Mouse (Mus musculus) liver, embryonic 12.5 days (tissue): ENCODE results near the gene Lrrc8a. TPM values are rescaled to one million over a fixed set of nuclear protein-coding genes. Genes with fewer than 3 reads are reported as not detected.

ENCODE experiments used
- ATAC-seq: fragments of 200-750 bp; cut with Nextera tagmentation; 2 replicates; pipeline ENCODE4 v1.8.0; 2017; ENCODE audit warnings: moderate number of reproducible peaks, mild to moderate bottlenecking, moderate library complexity
- H3K27ac ChIP-seq: fragments of 300-500 bp; sonication (generic); 2 replicates; pipeline ENCODE4 v1.5.1; 2016; ENCODE audit warnings: mild to moderate bottlenecking
- H3K27me3 ChIP-seq: fragments of 300-500 bp; sonication (generic); replicated peaks from 2 replicates; pipeline ENCODE4 v1.6.1; 2016; ENCODE audit warnings: mild to moderate bottlenecking, moderate library complexity
- H3K36me3 ChIP-seq: fragments of 300-500 bp; sonication (generic); 2 replicates; pipeline ENCODE4 v1.6.1; 2016; ENCODE audit warnings: mild to moderate bottlenecking, moderate library complexity
- H3K4me1 ChIP-seq: fragments of 300-500 bp; sonication (generic); 2 replicates; pipeline ENCODE4 v1.6.1; 2016
- H3K4me2 ChIP-seq: fragments of 300-500 bp; sonication (generic); 2 replicates; pipeline ENCODE4 v1.6.1; 2016; ENCODE audit warnings: mild to moderate bottlenecking, moderate library complexity
- H3K4me3 ChIP-seq: fragments of 300-500 bp; sonication (generic); 2 replicates; pipeline ENCODE4 v1.5.1; 2016; ENCODE audit warnings: mild to moderate bottlenecking, moderate library complexity
- H3K9ac ChIP-seq: fragments of 300-500 bp; sonication (generic); 2 replicates; pipeline ENCODE4 v1.6.1; 2016; ENCODE audit warnings: mild to moderate bottlenecking, moderate library complexity
- H3K9me3 ChIP-seq: fragments of 300-500 bp; sonication (generic); replicated peaks from 2 replicates; pipeline ENCODE4 v1.6.1; 2016; ENCODE audit warnings: mild to moderate bottlenecking, moderate library complexity
- WGBS: fragments of 180-500 bp; shearing (Covaris S2); methylation state at CpG from one replicate; pipeline ENCODE4 v1.1.7; 2016; ENCODE audit not compliant: insufficient replicate concordance; 5-methylcytosine and 5-hydroxymethylcytosine counted together
- polyA plus RNA-seq: library from polyadenylated mRNA; unstranded; fragments of >200 nt; fragmentation: Nextera tagmentation; extraction: Ambion mirVana; gene quantifications from 2 replicates; pipeline ENCODE4 v1.2.1, GENCODE M21; 2016

Gene Lrrc8a
- polyA plus RNA-seq, 1 experiment from 2014 or later, result 13.9 TPM

GRCm38 (mm10) chr2:30285416-30286181 lies 48.1 kb downstream of the Lrrc8a start:
- no peaks in the 10 kb centered on the region for H3K27me3 ChIP-seq
- peaks cover 40% of the 10 kb centered on the region for H3K4me1 ChIP-seq
- H3K9ac ChIP-seq, result peak overlapping the region; percentile 94
- H3K9me3 ChIP-seq, result 0 out of 2 replicates have a peak, but pooled peaks cover 3% of the 10 kb centered on the region
- H3K27ac ChIP-seq, result peak overlapping the region; percentile 55
- peaks cover 34% of the 10 kb centered on the region for H3K36me3 ChIP-seq
- WGBS, result 11% methylated on average over 38 of the region's 38 CpGs
- peak; percentile 59 for ATAC-seq
- H3K4me2 ChIP-seq, result peak overlapping the region; percentile 92
- peak overlapping the region; percentile 91 for H3K4me3 ChIP-seq

GRCm38 (mm10) chr2:30286192-30287026 lies 48.9 kb downstream of the Lrrc8a start, which contains the start of the genes Dolk and Nup188:
Gene Dolk (minus strand): TSS chr2:30286334.
Gene Nup188 (plus strand): TSS chr2:30286397.
- Histone ChIP-seq H3K9me3 (0 out of 2 replicates have a peak, but pooled peaks cover 3% of the 10 kb centered on the region), H3K36me3 (peaks cover 34% of the 10 kb centered on the region), H3K4me1 (peaks cover 42% of the 10 kb centered on the region), H3K4me2 (peak within 1 kb of the TSS; percentile 92), H3K27ac (peak within 1 kb of the TSS; percentile 84), H3K9ac (peak within 1 kb of the TSS; percentile 94), H3K4me3 (peak within 1 kb of the TSS; percentile 91), H3K27me3 (no peaks in the 10 kb centered on the region)
- WGBS, result under 1% methylated on average over 67 of the region's 68 CpGs
- peak; percentile 89 for ATAC-seq

GRCm38 (mm10) chr2:30287027-30287373 lies 49.5 kb downstream of the Lrrc8a start:
- Histone ChIP-seq H3K9ac (peak overlapping the region; percentile 94), H3K9me3 (0 out of 2 replicates have a peak, but pooled peaks cover 3% of the 10 kb centered on the region), H3K27me3 (no peaks in the 10 kb centered on the region), H3K4me1 (peaks cover 42% of the 10 kb centered on the region), H3K27ac (peak overlapping the region; percentile 84), H3K4me3 (peak overlapping the region; percentile 91), H3K4me2 (peak overlapping the region; percentile 92), H3K36me3 (peaks cover 40% of the 10 kb centered on the region)
- WGBS, result under 1% methylated on average over 10 of the region's 10 CpGs
- ATAC-seq, result no peak

GRCm38 (mm10) chr2:30299525-30299924 lies 62.0 kb downstream of the Lrrc8a start:
- ATAC-seq, result no peak
- WGBS, result 68% methylated on average over 3 of the region's 3 CpGs
- Histone ChIP-seq H3K27ac (no peak overlapping the region), H3K27me3 (no peaks in the 10 kb centered on the region), H3K4me1 (no peaks in the 10 kb centered on the region), H3K4me2 (no peak overlapping the region), H3K4me3 (no peak overlapping the region), H3K9me3 (no peaks in the 10 kb centered on the region), H3K9ac (no peak overlapping the region), H3K36me3 (peaks cover 93% of the 10 kb centered on the region)

- no peak overlapping the region for H3K27ac ChIP-seq
- WGBS, result 82% methylated on average over 5 of the region's 5 CpGs
- H3K4me3 ChIP-seq, result no peak overlapping the region
Measured at GRCm38 (mm10) chr2:30299966-30300365, 62.5 kb downstream of the Lrrc8a start.

GRCm38 (mm10) chr2:30306087-30306486 lies 68.6 kb downstream of the Lrrc8a start:
- Histone ChIP-seq H3K36me3 (peaks cover 100% of the 10 kb centered on the region), H3K27ac (no peak overlapping the region)
- no peak for ATAC-seq

More at GRCm38 (mm10) chr2:30299966-30300365, 62.5 kb downstream of the Lrrc8a start:
- no peaks in the 10 kb centered on the region for H3K9me3 ChIP-seq
- ATAC-seq, result no peak
- H3K36me3 ChIP-seq, result peaks cover 95% of the 10 kb centered on the region
- H3K4me2 ChIP-seq, result no peak overlapping the region
- H3K9ac ChIP-seq, result no peak overlapping the region
- no peaks in the 10 kb centered on the region for H3K27me3 ChIP-seq
- H3K4me1 ChIP-seq, result no peaks in the 10 kb centered on the region

GRCm38 (mm10) chr2:30309351-30309750 lies 71.8 kb downstream of the Lrrc8a start:
- Histone ChIP-seq H3K4me1 (peaks cover 13% of the 10 kb centered on the region), H3K27me3 (no peaks in the 10 kb centered on the region), H3K4me3 (no peak overlapping the region), H3K4me2 (no peak overlapping the region), H3K9ac (no peak overlapping the region; the same call in 1 of the 2 replicates), H3K27ac (no peak overlapping the region), H3K36me3 (peaks cover 98% of the 10 kb centered on the region), H3K9me3 (no peaks in the 10 kb centered on the region)
- 53% methylated on average over 3 of the region's 3 CpGs for WGBS
- peak; percentile 24; the same call in 1 of the 2 replicates for ATAC-seq

More at GRCm38 (mm10) chr2:30306087-30306486, 68.6 kb downstream of the Lrrc8a start:
- WGBS, result 88% methylated on average over 7 of the region's 7 CpGs
- H3K4me2 ChIP-seq, result no peak overlapping the region
- no peaks in the 10 kb centered on the region for H3K27me3 ChIP-seq
- H3K9me3 ChIP-seq, result no peaks in the 10 kb centered on the region
- no peak overlapping the region for H3K4me3 ChIP-seq
- H3K9ac ChIP-seq, result no peak overlapping the region
- peaks cover 13% of the 10 kb centered on the region for H3K4me1 ChIP-seq

GRCm38 (mm10) chr2:30311481-30311880 lies 74.0 kb downstream of the Lrrc8a start:
- Histone ChIP-seq H3K4me3 (no peak overlapping the region), H3K4me2 (no peak overlapping the region), H3K9ac (no peak overlapping the region), H3K27ac (no peak overlapping the region), H3K9me3 (no peaks in the 10 kb centered on the region), H3K4me1 (peaks cover 13% of the 10 kb centered on the region), H3K27me3 (no peaks in the 10 kb centered on the region), H3K36me3 (peaks cover 98% of the 10 kb centered on the region)
- no peak for ATAC-seq
- 71% methylated on average over 2 of the region's 2 CpGs for WGBS

Other genes with a start within 250 kb of the Lrrc8a start
- 13.2 and 15.4 TPM in 2 replicates for gene Wdr34, start 188.8 kb upstream of the Lrrc8a start, polyA plus RNA-seq
- gene Set, start 180.3 kb upstream of the Lrrc8a start, polyA plus RNA-seq, result 409 and 423 TPM in 2 replicates
- 4.6 and 5.1 TPM in 2 replicates for gene Pkn3, start 160.0 kb upstream of the Lrrc8a start, polyA plus RNA-seq
- gene Zdhhc12, start 144.1 kb upstream of the Lrrc8a start, polyA plus RNA-seq, result 29.7 and 31.0 TPM in 2 replicates
- 4.3 and 4.4 TPM in 2 replicates for gene Zer1, start 113.1 kb upstream of the Lrrc8a start, polyA plus RNA-seq
- 2.9 and 3.3 TPM in 2 replicates for gene Tbc1d13, start 104.0 kb upstream of the Lrrc8a start, polyA plus RNA-seq
- gene Endog, start 66.2 kb upstream of the Lrrc8a start, polyA plus RNA-seq, result 23.0 and 23.3 TPM in 2 replicates
- 54.4 and 55.1 TPM in 2 replicates for gene Spout1, start 59.3 kb upstream of the Lrrc8a start, polyA plus RNA-seq
- 11.3 and 11.4 TPM in 2 replicates for gene Kyat1, start 31.9 kb upstream of the Lrrc8a start, polyA plus RNA-seq
- gene Gm28035, start 2.9 kb downstream of the Lrrc8a start, polyA plus RNA-seq, result 0.11 and 0.12 TPM in 2 replicates
- 6.9 and 7.4 TPM in 2 replicates for gene Phyhd1, start 28.5 kb downstream of the Lrrc8a start, polyA plus RNA-seq
- gene Gm28038, start 43.3 kb downstream of the Lrrc8a start, polyA plus RNA-seq, result not detected in 2 replicates
- 15.5 and 17.5 TPM in 2 replicates for gene Dolk, start 48.6 kb downstream of the Lrrc8a start, polyA plus RNA-seq
- 23.9 and 25.8 TPM in 2 replicates for gene Nup188, start 48.7 kb downstream of the Lrrc8a start, polyA plus RNA-seq
- gene Sh3glb2, start 121.6 kb downstream of the Lrrc8a start, polyA plus RNA-seq, result 30.3 and 33.7 TPM in 2 replicates
- gene Miga2, start 126.5 kb downstream of the Lrrc8a start, polyA plus RNA-seq, result 12.7 and 13.6 TPM in 2 replicates
- gene Dolpp1, start 154.5 kb downstream of the Lrrc8a start, polyA plus RNA-seq, result 23.5 and 24.3 TPM in 2 replicates
- gene Crat, start 178.1 kb downstream of the Lrrc8a start, polyA plus RNA-seq, result 26.0 and 28.6 TPM in 2 replicates
- 168 and 173 TPM in 2 replicates for gene Ptpa, start 178.3 kb downstream of the Lrrc8a start, polyA plus RNA-seq
- 0.44 and 0.59 TPM in 2 replicates for gene Ier5l, start 236.5 kb downstream of the Lrrc8a start, polyA plus RNA-seq